Mouse (Mus musculus): ENCODE results near the gene Tanc2. TPM values are rescaled to one million over a fixed set of nuclear protein-coding genes. Genes with fewer than 3 reads are reported as not detected.

Gene Tanc2
- polyA plus RNA-seq, 1 experiment = 8.0 TPM

DNA sequence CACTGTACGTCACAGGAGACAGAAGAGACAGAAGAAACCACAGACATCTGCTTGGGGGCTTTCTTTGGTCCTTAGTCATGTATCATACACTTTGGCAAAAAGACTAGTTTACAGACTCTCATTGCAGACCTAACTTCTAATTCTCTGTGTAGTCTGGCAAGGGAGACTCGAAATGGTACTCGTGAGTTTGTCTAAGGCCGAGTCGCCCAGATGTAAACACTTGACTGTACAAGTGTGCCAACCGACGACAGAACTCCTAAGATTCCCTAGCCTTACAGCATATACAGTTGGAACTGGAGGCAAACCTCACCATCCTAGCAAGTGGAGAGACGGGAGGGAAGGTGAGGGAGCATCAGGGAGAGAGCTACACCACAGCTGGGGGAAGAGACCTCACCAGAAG is 344.0 kb downstream of the Tanc2 start:
- TF ChIP-seq EP300 (IDR thresholded peaks at IDR 0.05; ENCODE audit: insufficient read depth, low read depth, low read length) = no peak
- no peak for TF ChIP-seq POLR2A (IDR thresholded peaks at IDR 0.05; ENCODE audit: insufficient read depth, low read length)
- no peak for TF ChIP-seq CTCF (IDR thresholded peaks at IDR 0.05; ENCODE audit: low read depth, low read length)
- Histone ChIP-seq H3K27ac (ENCODE audit: insufficient read depth, low read length) (no peak overlapping the region), H3K4me3 (ENCODE audit: low read depth, low read length) (no peak overlapping the region), H3K4me1 (ENCODE audit: control insufficient read depth, insufficient read depth, low read length) (no peaks in the 10 kb centered on the region), H3K27me3 (ENCODE audit: control insufficient read depth, insufficient read depth, low read length, poor library complexity, severe bottlenecking) (no peaks in the 10 kb centered on the region), H3K9ac (ENCODE audit: low read depth, poor library complexity, severe bottlenecking) (no peak overlapping the region), H3K9me3 (replicated peaks; ENCODE audit: control insufficient read depth, insufficient read depth, low read length, poor library complexity, severe bottlenecking) (no peaks in the 10 kb centered on the region), H3K36me3 (ENCODE audit: control insufficient read depth, insufficient read depth, low read length, poor library complexity, severe bottlenecking) (no peaks in the 10 kb centered on the region)

GRCm38 (mm10) chr11:105934303-105934711 is 344.5 kb downstream of the Tanc2 start:
- H3K27ac ChIP-seq (ENCODE audit: insufficient read depth, low read length) = no peak overlapping the region
- TF ChIP-seq CTCF (IDR thresholded peaks at IDR 0.05; ENCODE audit: low read depth, low read length) (no peak), EP300 (IDR thresholded peaks at IDR 0.05; ENCODE audit: insufficient read depth, low read depth, low read length) (no peak), POLR2A (IDR thresholded peaks at IDR 0.05; ENCODE audit: insufficient read depth, low read length) (no peak)

DNA sequence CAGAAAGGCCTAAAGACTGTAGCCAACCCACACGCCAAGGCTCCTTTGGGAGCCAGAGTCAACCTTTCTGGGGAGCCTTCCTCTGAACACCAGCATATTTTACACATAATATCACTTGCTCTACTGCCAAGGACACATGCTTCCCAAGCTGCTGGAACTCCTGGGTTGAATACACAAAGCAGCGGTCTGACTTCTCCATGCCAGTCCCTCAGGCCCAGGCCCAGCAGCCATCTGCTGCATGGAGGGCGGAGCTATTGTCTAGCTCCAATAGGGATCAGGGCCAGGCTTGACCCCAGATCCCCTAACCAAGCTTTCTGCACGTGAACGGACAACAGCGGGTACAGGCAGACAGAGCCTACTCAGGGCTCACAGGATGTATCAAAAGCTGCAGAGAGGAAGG is 345.0 kb downstream of the Tanc2 start:
- Histone ChIP-seq H3K4me1 (ENCODE audit: control insufficient read depth, insufficient read depth, low read length) (no peaks in the 10 kb centered on the region), H3K9me3 (replicated peaks; ENCODE audit: control insufficient read depth, insufficient read depth, low read length, poor library complexity, severe bottlenecking) (no peaks in the 10 kb centered on the region), H3K4me3 (ENCODE audit: low read depth, low read length) (no peak overlapping the region), H3K36me3 (ENCODE audit: control insufficient read depth, insufficient read depth, low read length, poor library complexity, severe bottlenecking) (no peaks in the 10 kb centered on the region), H3K27ac (ENCODE audit: insufficient read depth, low read length) (no peak overlapping the region), H3K27me3 (ENCODE audit: control insufficient read depth, insufficient read depth, low read length, poor library complexity, severe bottlenecking) (no peaks in the 10 kb centered on the region), H3K9ac (ENCODE audit: low read depth, poor library complexity, severe bottlenecking) (no peak overlapping the region)
- TF ChIP-seq POLR2A (IDR thresholded peaks at IDR 0.05; ENCODE audit: insufficient read depth, low read length) = no peak
- no peak for TF ChIP-seq CTCF (IDR thresholded peaks at IDR 0.05; ENCODE audit: low read depth, low read length)
- no peak for TF ChIP-seq EP300 (IDR thresholded peaks at IDR 0.05; ENCODE audit: insufficient read depth, low read depth, low read length)

More at GRCm38 (mm10) chr11:105934303-105934711, 344.5 kb downstream of the Tanc2 start:
- H3K27me3 ChIP-seq (ENCODE audit: control insufficient read depth, insufficient read depth, low read length, poor library complexity, severe bottlenecking) = no peaks in the 10 kb centered on the region
- H3K4me1 ChIP-seq (ENCODE audit: control insufficient read depth, insufficient read depth, low read length) = no peaks in the 10 kb centered on the region
- H3K9me3 ChIP-seq (replicated peaks; ENCODE audit: control insufficient read depth, insufficient read depth, low read length, poor library complexity, severe bottlenecking) = no peaks in the 10 kb centered on the region
- no peaks in the 10 kb centered on the region for H3K36me3 ChIP-seq (ENCODE audit: control insufficient read depth, insufficient read depth, low read length, poor library complexity, severe bottlenecking)
- H3K4me3 ChIP-seq (ENCODE audit: low read depth, low read length) = no peak overlapping the region
- H3K9ac ChIP-seq (ENCODE audit: low read depth, poor library complexity, severe bottlenecking) = no peak overlapping the region

DNA sequence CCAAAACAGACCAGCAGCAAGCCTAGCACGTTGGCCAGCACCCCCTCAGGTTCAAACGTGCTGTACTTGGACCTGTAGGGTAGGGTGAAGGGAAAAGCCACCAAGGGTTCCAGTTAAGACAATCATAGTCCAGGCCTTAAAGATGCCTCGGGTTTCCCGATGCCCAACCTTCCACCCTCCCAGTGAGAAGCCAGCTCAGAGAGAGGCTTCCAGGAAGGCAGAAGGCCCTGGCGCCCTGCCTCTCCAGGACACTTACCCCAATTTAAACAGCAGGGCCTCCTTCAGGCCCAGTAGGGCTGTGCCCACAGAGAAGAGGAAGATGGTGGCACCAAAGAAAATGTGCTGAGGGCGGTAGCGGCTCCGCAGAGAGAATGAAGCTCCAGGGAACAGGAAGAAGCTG is 345.7 kb downstream of the Tanc2 start:
- H3K27ac ChIP-seq (ENCODE audit: insufficient read depth, low read length) = no peak overlapping the region
- TF ChIP-seq EP300 (IDR thresholded peaks at IDR 0.05; ENCODE audit: insufficient read depth, low read depth, low read length) = no peak
- no peak for TF ChIP-seq POLR2A (IDR thresholded peaks at IDR 0.05; ENCODE audit: insufficient read depth, low read length)
- TF ChIP-seq CTCF (IDR thresholded peaks at IDR 0.05; ENCODE audit: low read depth, low read length) = no peak

DNA sequence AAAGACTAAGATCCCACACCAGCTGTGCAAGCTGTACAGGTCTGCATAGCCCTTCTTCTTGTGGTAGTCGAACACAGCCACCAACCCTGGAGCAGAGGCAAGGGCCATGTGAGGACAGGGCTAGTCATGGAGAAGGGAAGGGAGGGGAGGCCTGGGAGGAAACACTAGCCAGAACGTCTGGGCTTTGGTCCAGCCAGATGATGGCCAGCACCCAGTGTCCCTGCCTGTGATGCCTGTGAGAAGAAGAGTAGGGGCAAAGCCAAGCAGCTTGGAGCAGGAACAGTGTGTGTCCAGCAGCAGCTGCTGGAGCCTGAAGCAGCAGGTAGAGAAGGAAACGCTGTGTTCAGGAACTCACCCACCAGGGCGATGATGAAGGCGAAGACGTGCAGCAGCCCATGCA is 346.4 kb downstream of the Tanc2 start:
- TF ChIP-seq POLR2A (IDR thresholded peaks at IDR 0.05; ENCODE audit: insufficient read depth, low read length) (no peak), CTCF (IDR thresholded peaks at IDR 0.05; ENCODE audit: low read depth, low read length) (no peak), EP300 (IDR thresholded peaks at IDR 0.05; ENCODE audit: insufficient read depth, low read depth, low read length) (no peak)
- H3K4me3 ChIP-seq (ENCODE audit: low read depth, low read length) = no peak overlapping the region
- no peaks in the 10 kb centered on the region for H3K9me3 ChIP-seq (replicated peaks; ENCODE audit: control insufficient read depth, insufficient read depth, low read length, poor library complexity, severe bottlenecking)
- H3K27ac ChIP-seq (ENCODE audit: insufficient read depth, low read length) = no peak overlapping the region
- H3K9ac ChIP-seq (ENCODE audit: low read depth, poor library complexity, severe bottlenecking) = no peak overlapping the region
- H3K27me3 ChIP-seq (ENCODE audit: control insufficient read depth, insufficient read depth, low read length, poor library complexity, severe bottlenecking) = no peaks in the 10 kb centered on the region
- H3K36me3 ChIP-seq (ENCODE audit: control insufficient read depth, insufficient read depth, low read length, poor library complexity, severe bottlenecking) = no peaks in the 10 kb centered on the region
- no peaks in the 10 kb centered on the region for H3K4me1 ChIP-seq (ENCODE audit: control insufficient read depth, insufficient read depth, low read length)

More for the DNA sequence above, 345.7 kb downstream of the Tanc2 start:
- Histone ChIP-seq H3K9me3 (replicated peaks; ENCODE audit: control insufficient read depth, insufficient read depth, low read length, poor library complexity, severe bottlenecking) (no peaks in the 10 kb centered on the region), H3K9ac (ENCODE audit: low read depth, poor library complexity, severe bottlenecking) (no peak overlapping the region), H3K27me3 (ENCODE audit: control insufficient read depth, insufficient read depth, low read length, poor library complexity, severe bottlenecking) (no peaks in the 10 kb centered on the region), H3K4me3 (ENCODE audit: low read depth, low read length) (no peak overlapping the region), H3K4me1 (ENCODE audit: control insufficient read depth, insufficient read depth, low read length) (no peaks in the 10 kb centered on the region), H3K36me3 (ENCODE audit: control insufficient read depth, insufficient read depth, low read length, poor library complexity, severe bottlenecking) (no peaks in the 10 kb centered on the region)

DNA sequence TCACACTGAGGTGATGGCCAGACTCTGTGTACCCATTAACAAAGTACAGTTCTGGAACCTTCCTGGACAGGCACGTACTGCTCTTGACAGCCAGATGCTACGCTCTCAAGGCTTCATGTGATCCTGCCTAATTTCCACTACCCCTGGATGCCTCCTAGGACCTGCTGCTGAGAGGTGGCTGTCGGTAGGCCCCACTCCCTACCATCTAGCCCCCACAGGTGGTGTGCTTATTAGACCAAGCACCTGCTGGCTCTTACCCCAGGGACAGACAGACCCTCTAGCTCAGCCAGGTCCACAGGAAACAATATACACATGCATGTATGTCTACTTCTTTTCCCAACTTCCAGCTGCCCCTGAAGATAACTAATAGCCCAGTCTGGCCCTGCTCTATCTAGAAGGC is 347.2 kb downstream of the Tanc2 start:
- Histone ChIP-seq H3K9ac (ENCODE audit: low read depth, poor library complexity, severe bottlenecking) (no peak overlapping the region), H3K27ac (ENCODE audit: insufficient read depth, low read length) (no peak overlapping the region), H3K4me3 (ENCODE audit: low read depth, low read length) (no peak overlapping the region), H3K9me3 (replicated peaks; ENCODE audit: control insufficient read depth, insufficient read depth, low read length, poor library complexity, severe bottlenecking) (no peaks in the 10 kb centered on the region), H3K27me3 (ENCODE audit: control insufficient read depth, insufficient read depth, low read length, poor library complexity, severe bottlenecking) (no peaks in the 10 kb centered on the region), H3K36me3 (ENCODE audit: control insufficient read depth, insufficient read depth, low read length, poor library complexity, severe bottlenecking) (no peaks in the 10 kb centered on the region), H3K4me1 (ENCODE audit: control insufficient read depth, insufficient read depth, low read length) (no peaks in the 10 kb centered on the region)
- no peak for TF ChIP-seq EP300 (IDR thresholded peaks at IDR 0.05; ENCODE audit: insufficient read depth, low read depth, low read length)
- no peak for TF ChIP-seq CTCF (IDR thresholded peaks at IDR 0.05; ENCODE audit: low read depth, low read length)
- TF ChIP-seq POLR2A (IDR thresholded peaks at IDR 0.05; ENCODE audit: insufficient read depth, low read length) = no peak

Data from ES-Bruce4 (cell line).